Mouse (Mus musculus) urinary bladder, postnatal 4 days (tissue): ENCODE results near the gene Vmn1r38.
"Not testable (repeated sequence)": the region's sequence is repeated elsewhere in the genome, so short reads cannot be mapped to it uniquely, and the experiment has no call there.

Source experiments
- DNase-seq, 2 experiments: peaks; one replicate each; pipeline ENCODE4 v3.0.0; 2021 to 2022; ENCODE audit warnings: low spot score in 2 of 2

The Vmn1r38 gene

GRCm38 (mm10) chr6:66782527-66782926 lies at the start of gene Vmn1r38:
TSS of gene Vmn1r38 (minus strand) at chr6:66782627.
- DNase-seq: not testable (repeated sequence)

GRCm38 (mm10) chr6:66810509-66810908 lies 28.1 kb upstream of the Vmn1r38 start, which contains the start of gene Vmn1r39:
TSS of gene Vmn1r39 (minus strand) at chr6:66810609.
- DNase-seq: no peak

GRCm38 (mm10) chr6:66806311-66806710 lies 23.9 kb upstream of the Vmn1r38 start:
- DNase-seq: no peak

- DNase-seq: no peak
Measured at GRCm38 (mm10) chr6:66805713-66806112, 23.3 kb upstream of the Vmn1r38 start.

- DNase-seq: not testable (repeated sequence)
Measured at GRCm38 (mm10) chr6:66729082-66729481, 53.3 kb downstream of the Vmn1r38 start, which contains the start of gene Vmn1r37. TSS of gene Vmn1r37 (plus strand) at chr6:66729382.
